Mouse (Mus musculus) ES-Bruce4 (cell line): ENCODE data around the gene Gm10271.

Experiments used
- CTCF ChIP-seq: IDR thresholded peaks from one replicate; pipeline ENCODE4 v1.8.1; 2011; ENCODE audit warnings: low read depth, low read length
- EP300 ChIP-seq: IDR thresholded peaks from 2 replicates; pipeline ENCODE4 v1.6.1; 2011; ENCODE audit warnings: low read depth, low read length; ENCODE audit not compliant: insufficient read depth
- POLR2A ChIP-seq: IDR thresholded peaks from one replicate; pipeline ENCODE4 v1.8.1; 2011; ENCODE audit warnings: low read length; ENCODE audit not compliant: insufficient read depth

- TF ChIP-seq POLR2A (no peak), EP300 (no peak), CTCF (no peak)
These were observed 12.4 kb upstream of the Gm10271 start for GRCm38 (mm10) chr10:116984836-116985235.
